Mouse (Mus musculus) spleen, postnatal 10 days (tissue): ENCODE results near the gene Ttc21a.

Experiments
- DNase-seq, 2 experiments: peaks; one replicate each; pipeline ENCODE4 v3.0.0; 2021 to 2022; ENCODE audit warnings: low spot score in 2 of 2

The Ttc21a gene

GRCm38 (mm10) chr9:119941407-119941806 is 4.0 kb downstream of the Ttc21a start:
- no peak for DNase-seq

GRCm38 (mm10) chr9:119941861-119942260 is 4.5 kb downstream of the Ttc21a start:
- DNase-seq, result no peak

- no peak for DNase-seq
Measured at GRCm38 (mm10) chr9:119943326-119943725, 5.9 kb downstream of the Ttc21a start.

GRCm38 (mm10) chr9:119945173-119945900 is 7.9 kb downstream of the Ttc21a start:
- DNase-seq, result peak; percentile 26 to 75

GRCm38 (mm10) chr9:119948804-119949203 is 11.4 kb downstream of the Ttc21a start:
- DNase-seq, result no peak

GRCm38 (mm10) chr9:119950434-119950833 is 13.0 kb downstream of the Ttc21a start:
- DNase-seq, result no peak

- DNase-seq, result no peak
Measured at GRCm38 (mm10) chr9:119951388-119951787, 14.0 kb downstream of the Ttc21a start.

- DNase-seq, result no peak
Measured at GRCm38 (mm10) chr9:119958835-119959234, 21.4 kb downstream of the Ttc21a start.

GRCm38 (mm10) chr9:119962216-119962615 is 24.8 kb downstream of the Ttc21a start:
- DNase-seq, result no peak

GRCm38 (mm10) chr9:119962987-119963667 is 25.7 kb downstream of the Ttc21a start:
- peak; percentile 46 to 78 for DNase-seq

- DNase-seq, result no peak
Measured at GRCm38 (mm10) chr9:119964206-119964605, 26.8 kb downstream of the Ttc21a start.

- DNase-seq, result no peak
Measured at GRCm38 (mm10) chr9:119965186-119965585, 27.8 kb downstream of the Ttc21a start.

- no peak for DNase-seq
Measured at GRCm38 (mm10) chr9:119966221-119966910, 29.0 kb downstream of the Ttc21a start.

GRCm38 (mm10) chr9:119969811-119970210 is 32.4 kb downstream of the Ttc21a start:
- DNase-seq, result no peak

GRCm38 (mm10) chr9:119970221-119970620 is 32.8 kb downstream of the Ttc21a start:
- DNase-seq, result peak in 1 of 2 experiments; percentile 73

GRCm38 (mm10) chr9:119970763-119971656 is 33.6 kb downstream of the Ttc21a start:
- DNase-seq, result no peak

GRCm38 (mm10) chr9:119972166-119972565 is 34.8 kb downstream of the Ttc21a start:
- DNase-seq, result no peak

- no peak for DNase-seq
Measured at GRCm38 (mm10) chr9:119972582-119972981, 35.2 kb downstream of the Ttc21a start.

- DNase-seq, result no peak
Measured at GRCm38 (mm10) chr9:119973281-119973680, 35.9 kb downstream of the Ttc21a start.

- peak in 1 of 2 experiments; percentile 65 for DNase-seq
Measured at GRCm38 (mm10) chr9:119973869-119974520, 36.6 kb downstream of the Ttc21a start.

- no peak for DNase-seq
Measured at GRCm38 (mm10) chr9:119974609-119975008, 37.2 kb downstream of the Ttc21a start.
